Mouse (Mus musculus) ES-Bruce4 (cell line): ENCODE results near the gene Mgarp. TPM values are rescaled to one million over a fixed set of nuclear protein-coding genes. Genes with fewer than 3 reads are reported as not detected.
"Not testable (repeated sequence)": the region's sequence is repeated elsewhere in the genome, so short reads cannot be mapped to it uniquely, and the experiment has no call there.

Source experiments
- H3K27ac ChIP-seq: 2 replicates; pipeline ENCODE4 v1.5.1; 2012; ENCODE audit warnings: low read length, inconsistent platforms; ENCODE audit not compliant: insufficient read depth
- H3K27me3 ChIP-seq: 2 replicates; pipeline ENCODE4 v1.6.1; 2012; ENCODE audit warnings: mild to moderate bottlenecking, low read length, inconsistent platforms; ENCODE audit not compliant: control insufficient read depth, poor library complexity, insufficient read depth, severe bottlenecking
- H3K36me3 ChIP-seq: 2 replicates; pipeline ENCODE4 v1.6.1; 2012; ENCODE audit warnings: inconsistent platforms, mild to moderate bottlenecking, low read length, moderate library complexity; ENCODE audit not compliant: control insufficient read depth, poor library complexity, insufficient read depth, severe bottlenecking
- H3K4me1 ChIP-seq: one replicate; pipeline ENCODE4 v1.8.1; 2011; ENCODE audit warnings: low read length; ENCODE audit not compliant: control insufficient read depth, insufficient read depth
- H3K4me3 ChIP-seq: 2 replicates; pipeline ENCODE4 v1.5.1; 2011; ENCODE audit warnings: low read depth, mild to moderate bottlenecking, low read length
- H3K9ac ChIP-seq: 2 replicates; pipeline ENCODE4 v1.6.1; 2012; ENCODE audit warnings: low read depth, mild to moderate bottlenecking, inconsistent platforms; ENCODE audit not compliant: poor library complexity, severe bottlenecking
- H3K9me3 ChIP-seq: replicated peaks from 2 replicates; pipeline ENCODE4 v1.6.1; 2012; ENCODE audit warnings: mild to moderate bottlenecking, low read length, inconsistent platforms; ENCODE audit not compliant: control insufficient read depth, poor library complexity, insufficient read depth, severe bottlenecking
- CTCF ChIP-seq: IDR thresholded peaks from one replicate; pipeline ENCODE4 v1.8.1; 2011; ENCODE audit warnings: low read depth, low read length
- EP300 ChIP-seq: IDR thresholded peaks from 2 replicates; pipeline ENCODE4 v1.6.1; 2011; ENCODE audit warnings: low read depth, low read length; ENCODE audit not compliant: insufficient read depth
- POLR2A ChIP-seq: IDR thresholded peaks from one replicate; pipeline ENCODE4 v1.8.1; 2011; ENCODE audit warnings: low read length; ENCODE audit not compliant: insufficient read depth
- polyA plus RNA-seq: library from polyadenylated mRNA; stranded (reverse); fragments of >200 nt; gene quantifications from 2 replicates; pipeline ENCODE4 v1.2.4, GENCODE M21; 2011; ENCODE audit warnings: low read depth; ENCODE audit not compliant: missing spikeins, insufficient read depth, insufficient read length

Gene Mgarp
- polyA plus RNA-seq = 8.3 and 9.8 TPM in 2 replicates

GRCm38 (mm10) chr3:51396219-51397068 lies at the start of gene Mgarp:
Gene Mgarp, minus strand, starts transcription at chr3:51396738.
- no peak for TF ChIP-seq CTCF
- TF ChIP-seq POLR2A = peak; percentile 48
- H3K9ac ChIP-seq = peak within 1 kb of the TSS; percentile 48
- no peaks in the 10 kb centered on the region for H3K36me3 ChIP-seq
- peaks cover 5% of the 10 kb centered on the region for H3K4me1 ChIP-seq
- H3K4me3 ChIP-seq = peak within 1 kb of the TSS; percentile 71
- no peaks in the 10 kb centered on the region for H3K27me3 ChIP-seq
- H3K27ac ChIP-seq = no peak within 1 kb of the TSS
- H3K9me3 ChIP-seq = no peaks in the 10 kb centered on the region

GRCm38 (mm10) chr3:51434871-51435595 lies 38.5 kb upstream of the Mgarp start:
- no peaks in the 10 kb centered on the region for H3K9me3 ChIP-seq
- no peak overlapping the region for H3K27ac ChIP-seq
- no peak overlapping the region for H3K9ac ChIP-seq
- H3K27me3 ChIP-seq = no peaks in the 10 kb centered on the region
- no peaks in the 10 kb centered on the region for H3K4me1 ChIP-seq
- peaks cover 11% of the 10 kb centered on the region for H3K36me3 ChIP-seq
- TF ChIP-seq POLR2A (no peak), CTCF (no peak)
- H3K4me3 ChIP-seq = no peak overlapping the region

GRCm38 (mm10) chr3:51434364-51434763 lies 37.8 kb upstream of the Mgarp start:
- peak; percentile 27 for TF ChIP-seq CTCF
- not testable (repeated sequence) for H3K4me3 ChIP-seq, H3K9ac ChIP-seq, H3K27me3 ChIP-seq, H3K27ac ChIP-seq, H3K9me3 ChIP-seq, H3K4me1 ChIP-seq
- H3K36me3 ChIP-seq = peaks cover 11% of the 10 kb centered on the region

GRCm38 (mm10) chr3:51425394-51425793 lies 28.9 kb upstream of the Mgarp start:
- no peaks in the 10 kb centered on the region for H3K4me1 ChIP-seq
- peaks cover 6% of the 10 kb centered on the region; the same call in 1 of the 2 replicates for H3K36me3 ChIP-seq
- no peaks in the 10 kb centered on the region for H3K27me3 ChIP-seq

GRCm38 (mm10) chr3:51421921-51422320 lies 25.4 kb upstream of the Mgarp start:
- Histone ChIP-seq H3K4me1 (no peaks in the 10 kb centered on the region), H3K9me3 (no peaks in the 10 kb centered on the region), H3K27me3 (no peaks in the 10 kb centered on the region), H3K9ac (no peak overlapping the region), H3K36me3 (peaks cover 17% of the 10 kb centered on the region), H3K4me3 (no peak overlapping the region), H3K27ac (no peak overlapping the region)
- TF ChIP-seq EP300 = no peak
- no peak for TF ChIP-seq CTCF
- no peak for TF ChIP-seq POLR2A

More at GRCm38 (mm10) chr3:51425394-51425793, 28.9 kb upstream of the Mgarp start:
- TF ChIP-seq CTCF (no peak), EP300 (no peak), POLR2A (no peak)
- H3K9ac ChIP-seq = no peak overlapping the region
- H3K9me3 ChIP-seq = no peaks in the 10 kb centered on the region
- no peak overlapping the region for H3K27ac ChIP-seq
- H3K4me3 ChIP-seq = no peak overlapping the region

- no peak for TF ChIP-seq POLR2A
- no peak for TF ChIP-seq EP300
- no peak for TF ChIP-seq CTCF
- Histone ChIP-seq H3K27me3 (no peaks in the 10 kb centered on the region), H3K27ac (no peak overlapping the region), H3K9ac (peak overlapping the region; percentile 64), H3K4me3 (no peak overlapping the region), H3K36me3 (peaks cover 14% of the 10 kb centered on the region), H3K9me3 (no peaks in the 10 kb centered on the region), H3K4me1 (no peaks in the 10 kb centered on the region)
These were observed 21.4 kb upstream of the Mgarp start for GRCm38 (mm10) chr3:51417966-51418365.
